Mouse (Mus musculus) right cerebral cortex, adult 2 months (tissue): ENCODE data around the gene Ric8b.

Experiments
- DNase-seq, 2 experiments: peaks; one replicate each; pipeline ENCODE4 v3.0.0; 2021 to 2022; ENCODE audit warnings: low spot score in 2 of 2

Ric8b gene

DNA sequence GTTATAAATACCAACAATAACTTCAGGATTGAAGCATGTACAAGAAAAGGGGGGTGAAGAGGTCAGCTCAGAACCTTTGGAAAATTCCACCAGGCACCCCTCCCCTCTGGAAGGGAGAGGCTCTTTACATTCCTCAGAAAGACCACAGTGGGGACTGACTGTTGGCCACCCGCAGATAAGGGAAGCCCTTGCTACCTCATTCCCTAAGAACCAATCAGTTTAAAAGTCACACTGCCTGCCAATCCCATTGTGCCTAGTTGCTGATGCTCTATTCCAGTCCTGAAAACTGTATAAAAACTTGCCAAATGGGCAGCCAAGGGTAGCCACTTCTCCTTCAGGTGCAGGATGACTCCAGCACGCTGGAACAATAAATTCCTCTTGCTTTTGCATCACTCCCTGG lies 137.5 kb downstream of the Ric8b start:
- DNase-seq = no peak
